Mouse (Mus musculus): ENCODE results near the gene Slc13a5. TPM values are rescaled to one million over a fixed set of nuclear protein-coding genes. Genes with fewer than 3 reads are reported as not detected.

Slc13a5 gene
- polyA plus RNA-seq (2014; fragmentation: Illumina TruSeq; extraction: RNeasy Lipid Tissue Mini Kit (QIAGEN cat#74804); ENCODE audit: insufficient read depth, low read depth, low replicate concordance), result not detected

GRCm38 (mm10) chr11:72266960-72267560 is at the start of gene Slc13a5:
Slc13a5 (minus strand) TSS chr11:72267222.

GRCm38 (mm10) chr11:72314151-72314895 is 47.3 kb upstream of the Slc13a5 start, which contains the start of gene Fbxo39:
Fbxo39 (plus strand) TSS chr11:72314444.

GRCm38 (mm10) chr11:72301334-72301733 is 34.3 kb upstream of the Slc13a5 start, which contains the start of gene Xaf1:
Xaf1 (plus strand) TSS chr11:72301629.

GRCm38 (mm10) chr11:72215410-72215797 is 51.6 kb downstream of the Slc13a5 start, which contains the start of gene Med31:
Med31 (minus strand) TSS chr11:72215592.

GRCm38 (mm10) chr11:72207204-72207833 is 59.7 kb downstream of the Slc13a5 start, which contains the start of the genes 4933427D14Rik and Txndc17:
4933427D14Rik (minus strand) TSS chr11:72207459.
Txndc17 (plus strand) TSS chr11:72207547.

GRCm38 (mm10) chr11:72206341-72207203 is 60.5 kb downstream of the Slc13a5 start, which contains the start of gene Gm43951:
Gm43951 (minus strand) TSS chr11:72206840.

Other genes starting within 250 kb of the Slc13a5 start
- gene Aipl1, start 229.7 kb downstream of the Slc13a5 start, polyA plus RNA-seq (2014; fragmentation: Illumina TruSeq; extraction: RNeasy Lipid Tissue Mini Kit (QIAGEN cat#74804); ENCODE audit: insufficient read depth, low read depth, low replicate concordance), result not detected
- gene Pimreg, start 225.2 kb downstream of the Slc13a5 start, polyA plus RNA-seq (2014; fragmentation: Illumina TruSeq; extraction: RNeasy Lipid Tissue Mini Kit (QIAGEN cat#74804); ENCODE audit: insufficient read depth, low read depth, low replicate concordance), result 0.82 TPM
- gene Pitpnm3, start 131.4 kb downstream of the Slc13a5 start, polyA plus RNA-seq (2014; fragmentation: Illumina TruSeq; extraction: RNeasy Lipid Tissue Mini Kit (QIAGEN cat#74804); ENCODE audit: insufficient read depth, low read depth, low replicate concordance), result 6.1 TPM
- gene Gm43951, start 60.4 kb downstream of the Slc13a5 start, polyA plus RNA-seq (2014; fragmentation: Illumina TruSeq; extraction: RNeasy Lipid Tissue Mini Kit (QIAGEN cat#74804); ENCODE audit: insufficient read depth, low read depth, low replicate concordance), result 0.12 TPM
- 2.3 TPM for gene 4933427D14Rik, start 59.8 kb downstream of the Slc13a5 start, polyA plus RNA-seq (2014; fragmentation: Illumina TruSeq; extraction: RNeasy Lipid Tissue Mini Kit (QIAGEN cat#74804); ENCODE audit: insufficient read depth, low read depth, low replicate concordance)
- 123 TPM for gene Txndc17, start 59.7 kb downstream of the Slc13a5 start, polyA plus RNA-seq (2014; fragmentation: Illumina TruSeq; extraction: RNeasy Lipid Tissue Mini Kit (QIAGEN cat#74804); ENCODE audit: insufficient read depth, low read depth, low replicate concordance)
- 27.2 TPM for gene Med31, start 51.6 kb downstream of the Slc13a5 start, polyA plus RNA-seq (2014; fragmentation: Illumina TruSeq; extraction: RNeasy Lipid Tissue Mini Kit (QIAGEN cat#74804); ENCODE audit: insufficient read depth, low read depth, low replicate concordance)
- 46.6 TPM for gene Xaf1, start 34.4 kb upstream of the Slc13a5 start, polyA plus RNA-seq (2014; fragmentation: Illumina TruSeq; extraction: RNeasy Lipid Tissue Mini Kit (QIAGEN cat#74804); ENCODE audit: insufficient read depth, low read depth, low replicate concordance)
- gene Fbxo39, start 47.2 kb upstream of the Slc13a5 start, polyA plus RNA-seq (2014; fragmentation: Illumina TruSeq; extraction: RNeasy Lipid Tissue Mini Kit (QIAGEN cat#74804); ENCODE audit: insufficient read depth, low read depth, low replicate concordance), result not detected
- 14.1 TPM for gene Tekt1, start 95.2 kb upstream of the Slc13a5 start, polyA plus RNA-seq (2014; fragmentation: Illumina TruSeq; extraction: RNeasy Lipid Tissue Mini Kit (QIAGEN cat#74804); ENCODE audit: insufficient read depth, low read depth, low replicate concordance)
- 11.8 TPM for gene Smtnl2, start 144.5 kb upstream of the Slc13a5 start, polyA plus RNA-seq (2014; fragmentation: Illumina TruSeq; extraction: RNeasy Lipid Tissue Mini Kit (QIAGEN cat#74804); ENCODE audit: insufficient read depth, low read depth, low replicate concordance)
- 1.3 TPM for gene Ggt6, start 168.3 kb upstream of the Slc13a5 start, polyA plus RNA-seq (2014; fragmentation: Illumina TruSeq; extraction: RNeasy Lipid Tissue Mini Kit (QIAGEN cat#74804); ENCODE audit: insufficient read depth, low read depth, low replicate concordance)
- gene Mybbp1a, start 174.1 kb upstream of the Slc13a5 start, polyA plus RNA-seq (2014; fragmentation: Illumina TruSeq; extraction: RNeasy Lipid Tissue Mini Kit (QIAGEN cat#74804); ENCODE audit: insufficient read depth, low read depth, low replicate concordance), result 25.2 TPM
- gene Spns2, start 222.7 kb upstream of the Slc13a5 start, polyA plus RNA-seq (2014; fragmentation: Illumina TruSeq; extraction: RNeasy Lipid Tissue Mini Kit (QIAGEN cat#74804); ENCODE audit: insufficient read depth, low read depth, low replicate concordance), result 27.5 TPM

Measured in lung, adult 10 weeks (tissue).